11 mouse cellular contexts compared by ENCODE assay signal in genomic region chr7:103912969-103913511, GRCm38 (mm10). TPM values are rescaled to one million over a fixed set of nuclear protein-coding genes. Genes with fewer than 3 reads are reported as not detected.
DNase-seq lines count a peak whose midpoint lies in the region; ATAC-seq lines count a peak whose summit lies in the region.
"Had no signal": no experiment of that assay in that cellular context is flagged by ENCODE, and none has a peak within 500 bp of the region (broad histone marks: within the 10 kb centered on the region; RNA-seq: fewer than 3 reads in every experiment).

No protein-coding gene starts in this region.

- H3K4me2 ChIP-seq in limb, embryonic 11.5 days (ENCODE audit: low read depth, severe bottlenecking): no peak overlapping the region

- H3K27ac ChIP-seq in limb, embryonic 11.5 days (replicated peaks; ENCODE audit: low read depth, low read length): no peak overlapping the region
- H3K27ac ChIP-seq in limb, embryonic 10.5 days: no peak overlapping the region
- no peak overlapping the region for H3K27ac ChIP-seq in forebrain, embryonic 10.5 days

- DNase-seq in limb, embryonic 11.5 days (ENCODE audit: low spot score): peak; percentile 26
- no peak for DNase-seq in limb, embryonic 10.5 days (ENCODE audit: low spot score)
- peak; percentile 23 for DNase-seq in R1 (ENCODE audit: low read depth, low spot score)
- peak; percentile 2 for DNase-seq in naive thymus-derived CD4-positive, alpha-beta T cell, adult 2 months (ENCODE audit: low read depth)
- no peak for DNase-seq in T-cell, adult 2 months (ENCODE audit: low spot score)
- DNase-seq in forebrain, embryonic 10.5 days (ENCODE audit: extremely low spot score, low spot score): no peak
- no peak for DNase-seq in thymus, postnatal 25 days

- WGBS in limb, embryonic 11.5 days: 43% methylated on average over 8 of the region's 8 CpGs
- 43% methylated on average over 8 of the region's 8 CpGs for WGBS in limb, embryonic 10.5 days
- WGBS in forebrain, embryonic 10.5 days: 44% methylated on average over 8 of the region's 8 CpGs

- no peaks in the 10 kb centered on the region for H3K4me1 ChIP-seq in limb, embryonic 11.5 days (ENCODE audit: control insufficient read depth, insufficient read depth, low read length)
- no peaks in the 10 kb centered on the region for H3K4me1 ChIP-seq in limb, embryonic 10.5 days
- no peaks in the 10 kb centered on the region for H3K4me1 ChIP-seq in forebrain, embryonic 10.5 days

- H3K4me3 ChIP-seq in limb, embryonic 11.5 days (ENCODE audit: low read depth, low read length): no peak overlapping the region
- no peak overlapping the region for H3K4me3 ChIP-seq in limb, embryonic 10.5 days
- no peak overlapping the region for H3K4me3 ChIP-seq in forebrain, embryonic 10.5 days

- H3K9ac ChIP-seq in limb, embryonic 11.5 days (ENCODE audit: low read length): no peak overlapping the region

- no peak for ATAC-seq in limb, embryonic 11.5 days (ENCODE audit: insufficient number of reproducible peaks, low FRiP score, low TSS enrichment, low read depth)
- ATAC-seq in erythroblast, adult 5-6 weeks (replicated peaks; ENCODE audit: low FRiP score, poor library complexity, severe bottlenecking): peak; percentile 83
- ATAC-seq: forebrain, embryonic 14.5 days had no signal

- no peaks in the 10 kb centered on the region for H3K36me3 ChIP-seq in limb, embryonic 11.5 days (ENCODE audit: control insufficient read depth, insufficient read depth, low read length)
- no peaks in the 10 kb centered on the region for H3K36me3 ChIP-seq in limb, embryonic 10.5 days
- no peaks in the 10 kb centered on the region for H3K36me3 ChIP-seq in forebrain, embryonic 10.5 days (replicated peaks)

- H3K9me3 ChIP-seq in limb, embryonic 11.5 days (ENCODE audit: control insufficient read depth, low read length): no peaks in the 10 kb centered on the region
- H3K9me3 ChIP-seq in limb, embryonic 10.5 days (replicated peaks): no peaks in the 10 kb centered on the region
- H3K9me3 ChIP-seq in forebrain, embryonic 10.5 days: no peaks in the 10 kb centered on the region

- no peaks in the 10 kb centered on the region for H3K27me3 ChIP-seq in limb, embryonic 11.5 days (ENCODE audit: control insufficient read depth, insufficient read depth, low read length)
- H3K27me3 ChIP-seq in limb, embryonic 10.5 days (ENCODE audit: low read depth, poor library complexity, severe bottlenecking): no peaks in the 10 kb centered on the region
- H3K27me3 ChIP-seq in forebrain, embryonic 10.5 days (ENCODE audit: poor library complexity, severe bottlenecking): no peaks in the 10 kb centered on the region

RNA-seq across cellular contexts. Expression of gene Olfr65, which starts 9.8 kb away (rescaled TPM):
- not detected in 2 replicates for polyA plus RNA-seq in limb, embryonic 11.5 days (2014; fragmentation: Nextera tagmentation; extraction: Ambion mirVana)
- not detected in 2 replicates for polyA plus RNA-seq in limb, embryonic 10.5 days (2016; fragmentation: Nextera tagmentation; extraction: Ambion mirVana)
- not detected in 2 replicates for total RNA-seq in erythroblast, adult 5-6 weeks (2015; ENCODE audit: low replicate concordance)
- 0.28 TPM in 1 of 2 replicates, not detected in the other for total RNA-seq in erythroblast, adult 5-6 weeks (2017; ENCODE audit: low replicate concordance)
- polyA plus RNA-seq in forebrain, embryonic 10.5 days (2016; fragmentation: Nextera tagmentation; extraction: Ambion mirVana): not detected in 2 replicates
- polyA plus RNA-seq: forebrain, embryonic 14.5 days; intestine, embryonic 14.5 days; lung, embryonic 16.5 days had no signal

RNA-seq across cellular contexts. Expression of gene Olfr631, which starts 15.6 kb away (rescaled TPM):
- polyA plus RNA-seq in limb, embryonic 11.5 days (2014; fragmentation: Nextera tagmentation; extraction: Ambion mirVana): not detected in 2 replicates
- polyA plus RNA-seq in limb, embryonic 10.5 days (2016; fragmentation: Nextera tagmentation; extraction: Ambion mirVana): not detected in 2 replicates
- total RNA-seq in erythroblast, adult 5-6 weeks (2015; ENCODE audit: low replicate concordance): 1.0 TPM in 1 of 2 replicates, not detected in the other
- 2.1 TPM in 1 of 2 replicates, not detected in the other for total RNA-seq in erythroblast, adult 5-6 weeks (2017; ENCODE audit: low replicate concordance)
- not detected in 2 replicates for polyA plus RNA-seq in forebrain, embryonic 10.5 days (2016; fragmentation: Nextera tagmentation; extraction: Ambion mirVana)
- polyA plus RNA-seq: forebrain, embryonic 14.5 days; intestine, embryonic 14.5 days; lung, embryonic 16.5 days had no signal

RNA-seq across cellular contexts. Expression of gene Olfr64, which starts 18.8 kb away (rescaled TPM):
- not detected in 2 replicates for polyA plus RNA-seq in limb, embryonic 11.5 days (2014; fragmentation: Nextera tagmentation; extraction: Ambion mirVana)
- polyA plus RNA-seq in limb, embryonic 10.5 days (2016; fragmentation: Nextera tagmentation; extraction: Ambion mirVana): not detected in 2 replicates
- total RNA-seq in erythroblast, adult 5-6 weeks (2015; ENCODE audit: low replicate concordance): not detected in 2 replicates
- 0.14 and 0.34 TPM in 2 replicates for total RNA-seq in erythroblast, adult 5-6 weeks (2017; ENCODE audit: low replicate concordance)
- polyA plus RNA-seq in forebrain, embryonic 10.5 days (2016; fragmentation: Nextera tagmentation; extraction: Ambion mirVana): not detected in 2 replicates
- polyA plus RNA-seq: forebrain, embryonic 14.5 days; intestine, embryonic 14.5 days; lung, embryonic 16.5 days had no signal

RNA-seq across cellular contexts. Expression of gene Olfr632, which starts 21.1 kb away (rescaled TPM):
- not detected in 2 replicates for polyA plus RNA-seq in limb, embryonic 11.5 days (2014; fragmentation: Nextera tagmentation; extraction: Ambion mirVana)
- not detected in 2 replicates for polyA plus RNA-seq in limb, embryonic 10.5 days (2016; fragmentation: Nextera tagmentation; extraction: Ambion mirVana)
- total RNA-seq in erythroblast, adult 5-6 weeks (2015; ENCODE audit: low replicate concordance): not detected in 2 replicates
- total RNA-seq in erythroblast, adult 5-6 weeks (2017; ENCODE audit: low replicate concordance): 1.7 TPM in 1 of 2 replicates, not detected in the other
- not detected in 2 replicates for polyA plus RNA-seq in forebrain, embryonic 10.5 days (2016; fragmentation: Nextera tagmentation; extraction: Ambion mirVana)
- polyA plus RNA-seq: forebrain, embryonic 14.5 days; intestine, embryonic 14.5 days; lung, embryonic 16.5 days had no signal

RNA-seq across cellular contexts. Expression of gene Olfr66, which starts 27.0 kb away (rescaled TPM):
- polyA plus RNA-seq in limb, embryonic 11.5 days (2014; fragmentation: Nextera tagmentation; extraction: Ambion mirVana): not detected in 2 replicates
- polyA plus RNA-seq in limb, embryonic 10.5 days (2016; fragmentation: Nextera tagmentation; extraction: Ambion mirVana): not detected in 2 replicates
- total RNA-seq in erythroblast, adult 5-6 weeks (2015; ENCODE audit: low replicate concordance): not detected in 2 replicates
- total RNA-seq in erythroblast, adult 5-6 weeks (2017; ENCODE audit: low replicate concordance): not detected in 2 replicates
- polyA plus RNA-seq in forebrain, embryonic 10.5 days (2016; fragmentation: Nextera tagmentation; extraction: Ambion mirVana): not detected in 2 replicates
- polyA plus RNA-seq: forebrain, embryonic 14.5 days; intestine, embryonic 14.5 days; lung, embryonic 16.5 days had no signal

Comparison
In these comparisons a context has a peak if more than half of its experiments do, and no peak if none do; other contexts are left out.
1. DNase-seq: peak in limb, embryonic 11.5 days (single experiment), R1 (single experiment) and naive thymus-derived CD4-positive, alpha-beta T cell, adult 2 months (single experiment); none in limb, embryonic 10.5 days (single experiment), T-cell, adult 2 months (single experiment), forebrain, embryonic 10.5 days (single experiment) and thymus, postnatal 25 days (single experiment).